8 mouse cellular contexts compared by ENCODE assay signal in the genomic region with DNA sequence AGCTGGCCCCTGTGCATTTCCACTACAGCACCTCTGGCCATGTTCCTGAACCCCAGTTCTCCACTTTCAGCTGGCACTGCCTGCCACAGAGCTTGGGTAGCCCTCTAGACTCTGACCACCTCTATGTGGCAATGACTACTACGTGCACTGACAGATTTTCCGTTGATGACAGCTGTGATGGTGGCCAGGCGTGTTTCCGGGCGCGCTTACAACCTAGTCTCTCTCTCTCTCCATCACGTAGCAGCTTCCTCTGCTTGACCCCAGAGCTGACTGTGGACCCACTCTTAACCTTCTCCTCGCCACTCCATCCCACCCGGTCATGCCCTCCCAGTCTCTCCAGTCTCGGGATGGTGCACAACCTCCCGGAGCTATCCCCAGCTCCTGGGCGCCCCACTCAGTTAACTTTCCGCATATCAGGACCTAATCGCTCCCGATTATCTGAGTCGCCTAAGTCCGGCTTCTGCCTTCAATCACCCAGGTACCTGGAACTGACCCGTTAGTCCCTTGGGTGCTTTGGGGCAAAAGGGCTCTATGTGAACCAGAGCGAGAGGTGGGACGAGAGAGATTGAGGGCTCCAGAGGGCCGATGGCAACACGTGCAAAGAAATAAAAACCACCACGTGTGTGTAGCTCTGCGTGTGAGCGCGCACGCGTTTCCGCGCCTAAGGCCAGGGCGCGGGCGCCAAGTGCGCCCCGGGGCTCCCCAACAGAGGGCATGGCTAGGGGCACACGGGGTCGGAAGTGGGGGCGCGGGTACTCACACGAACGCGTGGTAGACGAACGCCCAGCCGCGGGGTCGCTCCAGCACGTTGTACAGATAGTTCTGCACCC. TPM values are rescaled to one million over a fixed set of nuclear protein-coding genes. Genes with fewer than 3 reads are reported as not detected.
DNase-seq lines count a peak whose midpoint lies in the region; ATAC-seq and TF ChIP-seq lines count a peak whose summit lies in the region.

No protein-coding gene starts in this region.

- no peaks in the 10 kb centered on the region for H3K9me3 ChIP-seq in heart, embryonic 12.5 days (replicated peaks)
- no peaks in the 10 kb centered on the region for H3K9me3 ChIP-seq in lung, embryonic 15.5 days

- peak; percentile 64 for ATAC-seq in heart, embryonic 12.5 days (ENCODE audit: insufficient number of reproducible peaks, low FRiP score)
- ATAC-seq in lung, embryonic 15.5 days (ENCODE audit: borderline replicate concordance, extremely low read depth, low FRiP score, low TSS enrichment), result peak; percentile 47

- peak overlapping the region; percentile 89 for H3K4me2 ChIP-seq in heart, embryonic 12.5 days
- peak overlapping the region; percentile 98 for H3K4me2 ChIP-seq in lung, embryonic 15.5 days

- peak overlapping the region; percentile 65 for H3K4me3 ChIP-seq in heart, embryonic 12.5 days
- peak overlapping the region; percentile 66 for H3K4me3 ChIP-seq in lung, embryonic 15.5 days
- H3K4me3 ChIP-seq in olfactory bulb, adult 2 months (ENCODE audit: insufficient read depth, low read depth, low read length), result peak overlapping the region; percentile 68

- H3K27ac ChIP-seq in heart, embryonic 12.5 days (ENCODE audit: poor library complexity, severe bottlenecking), result peak overlapping the region; percentile 88
- peak overlapping the region; percentile 29; the same call in 1 of the 2 replicates for H3K27ac ChIP-seq in lung, embryonic 15.5 days
- peak overlapping the region; percentile 67 for H3K27ac ChIP-seq in olfactory bulb, adult 2 months (ENCODE audit: insufficient read depth, low read depth, low read length)

- no peak for TF ChIP-seq CTCF in olfactory bulb, adult 2 months (IDR thresholded peaks at IDR 0.05; ENCODE audit: insufficient read depth, low read depth, low read length)

- DNase-seq in right cerebral cortex, adult 2 months (ENCODE audit: low spot score in 2 of 2), result peak; percentile 49 to 67
- DNase-seq in right cerebral cortex, adult 18-20 months, result no peak
- DNase-seq in embryo, embryonic 9.5 days (ENCODE audit: extremely low spot score), result peak; percentile 59
- DNase-seq in layer of hippocampus, adult 8-10 months (ENCODE audit: low spot score in 2 of 2), result peak; percentile 21 to 28
- no peak for DNase-seq in MN1 (ENCODE audit: low spot score)

- peak overlapping the region; percentile 74 for H3K9ac ChIP-seq in heart, embryonic 12.5 days
- H3K9ac ChIP-seq in lung, embryonic 15.5 days, result peak overlapping the region; percentile 47

- WGBS in heart, embryonic 12.5 days, result under 1% methylated on average over 48 of the region's 48 CpGs
- under 1% methylated on average over 48 of the region's 48 CpGs for WGBS in lung, embryonic 15.5 days
- under 1% methylated on average over 48 of the region's 48 CpGs for WGBS in olfactory bulb, adult 2 months

- TF ChIP-seq POLR2A in olfactory bulb, adult 2 months (IDR thresholded peaks at IDR 0.05; ENCODE audit: insufficient read depth, low read depth, low read length), result no peak

- H3K27me3 ChIP-seq in heart, embryonic 12.5 days (replicated peaks), result no peaks in the 10 kb centered on the region
- H3K27me3 ChIP-seq in lung, embryonic 15.5 days, result peaks cover 14% of the 10 kb centered on the region; the same call in 1 of the 2 replicates

- no peaks in the 10 kb centered on the region for H3K36me3 ChIP-seq in heart, embryonic 12.5 days
- no peaks in the 10 kb centered on the region for H3K36me3 ChIP-seq in lung, embryonic 15.5 days

- H3K4me1 ChIP-seq in heart, embryonic 12.5 days (replicated peaks), result peaks cover 20% of the 10 kb centered on the region
- peaks cover 31% of the 10 kb centered on the region for H3K4me1 ChIP-seq in lung, embryonic 15.5 days
- peaks cover 20% of the 10 kb centered on the region for H3K4me1 ChIP-seq in olfactory bulb, adult 2 months (ENCODE audit: control insufficient read depth, insufficient read depth, low read length)

RNA-seq across cellular contexts. Expression of gene Kcnq5, which starts 1.1 kb away (rescaled TPM):
- 7.0 and 7.6 TPM in 2 replicates for polyA plus RNA-seq in heart, embryonic 12.5 days (2016; fragmentation: Nextera tagmentation; extraction: Ambion mirVana)
- 10 to 100 TPM; 52.0 to 61.7 (median 59.2) TPM for total RNA-seq in layer of hippocampus, adult 8-10 months (2022)
- 1.2 and 1.5 TPM in 2 replicates for polyA plus RNA-seq in lung, embryonic 15.5 days (2015; fragmentation: Nextera tagmentation; extraction: Ambion mirVana)
- not detected in 2 replicates for polyA plus RNA-seq in olfactory bulb, adult 2 months (2012; ENCODE audit: insufficient read depth, insufficient read length, low replicate concordance, missing spikeins)

Comparison
In these comparisons a context has a peak if more than half of its experiments do, and no peak if none do; other contexts are left out.
1. DNase-seq: peak in right cerebral cortex, adult 2 months (2 of 2), embryo, embryonic 9.5 days (single experiment) and layer of hippocampus, adult 8-10 months (2 of 2); none in right cerebral cortex, adult 18-20 months (single experiment) and MN1 (single experiment).
2. H3K27ac ChIP-seq: peak in every context shown above with its lines; median percentile 88 in heart, embryonic 12.5 days; 67 in olfactory bulb, adult 2 months; 29 in lung, embryonic 15.5 days.
3. Peak in every context shown above with its lines, with median percentiles within 50 percentile points of each other: H3K4me3 ChIP-seq.